Mouse (Mus musculus) T-cell, adult 66 days (primary cell): ENCODE measurements around the gene Panx2. TPM values are rescaled to one million over a fixed set of nuclear protein-coding genes. Genes with fewer than 3 reads are reported as not detected.

ENCODE experiments used
- total RNA-seq, 2 experiments: library from RNA; stranded (reverse); gene quantifications; 3 replicates in 1 of 2; 4 replicates in 1 of 2; pipeline ENCODE4 v1.2.4; 2023

The Panx2 gene
- not detected for total RNA-seq

DNA sequence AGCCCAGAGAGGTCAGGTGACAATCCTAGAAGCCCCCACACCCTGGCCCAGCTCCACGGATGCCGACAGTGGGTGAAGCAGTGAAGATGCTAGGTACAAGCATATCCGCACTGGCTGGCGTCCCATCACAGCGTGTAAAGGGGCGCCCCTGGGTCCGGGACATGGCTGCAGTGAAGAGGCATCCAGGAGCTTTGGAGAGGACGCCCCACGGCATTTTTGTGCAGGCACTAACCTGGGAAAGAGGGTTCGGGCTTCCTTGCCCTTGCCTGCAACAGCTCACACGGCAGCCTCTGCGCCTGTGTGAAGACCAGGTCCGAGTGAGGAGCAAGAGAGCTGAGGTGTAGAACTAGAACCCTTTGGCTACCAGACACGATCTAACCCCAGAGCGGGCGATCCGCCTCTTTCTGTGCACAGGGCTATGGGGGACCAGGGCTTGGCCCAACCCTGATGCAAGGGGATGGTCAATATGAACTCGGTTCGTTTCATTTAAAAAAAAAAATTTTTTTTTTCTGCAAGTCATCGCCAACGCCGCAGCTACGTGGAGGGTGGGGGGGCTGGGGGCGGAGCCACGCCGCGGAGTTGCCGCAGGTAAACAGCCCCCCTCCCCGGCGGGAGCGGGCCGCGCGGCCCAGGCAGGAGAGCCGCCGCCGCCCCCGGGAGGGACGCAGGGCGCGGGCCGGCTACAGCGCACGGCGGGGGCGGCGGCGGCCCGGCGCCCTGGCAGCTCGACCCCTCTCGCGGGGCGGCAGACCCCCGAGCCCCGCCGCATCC, at the start of gene Panx2:
Panx2 (plus strand) TSS at position 574 of the 771 bp plus-strand sequence.

DNA sequence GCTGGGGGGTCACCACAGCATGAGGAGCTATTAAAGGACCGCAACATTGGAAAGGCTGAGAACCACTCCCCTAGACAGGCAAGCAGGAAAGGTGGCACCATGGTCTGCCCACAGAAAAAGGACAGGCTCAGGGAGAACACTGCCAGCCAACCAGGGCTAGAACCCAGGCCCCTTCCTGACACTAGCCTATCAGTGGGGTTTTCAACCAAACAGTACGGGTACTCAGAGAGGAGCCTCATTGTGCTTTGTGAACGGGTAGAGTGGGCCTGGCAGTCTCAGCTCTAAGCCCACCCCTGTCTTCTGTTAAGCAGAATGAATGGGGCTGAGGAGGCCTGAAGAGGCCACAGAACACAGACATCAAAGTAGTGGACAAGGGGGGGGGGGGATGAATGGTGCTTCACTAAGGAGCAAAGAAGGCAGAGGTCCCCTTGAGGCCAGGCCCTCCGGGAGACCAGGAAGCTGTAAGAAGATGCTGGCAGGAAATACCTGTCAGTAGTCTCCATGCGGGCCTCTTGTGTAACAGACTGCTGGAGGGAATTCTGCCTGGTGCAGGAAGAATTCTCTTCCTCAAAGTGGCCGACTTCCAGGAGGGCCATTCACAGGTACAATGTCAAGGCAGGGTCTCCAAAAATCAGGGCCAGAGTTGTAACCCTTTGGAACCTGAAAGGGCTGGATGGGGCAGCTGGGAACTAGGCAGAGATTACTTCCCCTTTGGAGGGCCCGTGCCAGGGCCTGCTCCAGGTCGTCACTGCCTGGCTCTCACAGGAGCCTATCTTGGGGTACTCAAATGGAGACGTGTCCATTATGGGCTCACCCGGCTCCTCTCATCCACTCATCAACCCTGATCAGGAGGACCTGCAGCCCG, 15.3 kb downstream of the Panx2 start, which contains the start of gene Trabd:
Trabd (plus strand) TSS at position 512 of the 865 bp plus-strand sequence.

DNA sequence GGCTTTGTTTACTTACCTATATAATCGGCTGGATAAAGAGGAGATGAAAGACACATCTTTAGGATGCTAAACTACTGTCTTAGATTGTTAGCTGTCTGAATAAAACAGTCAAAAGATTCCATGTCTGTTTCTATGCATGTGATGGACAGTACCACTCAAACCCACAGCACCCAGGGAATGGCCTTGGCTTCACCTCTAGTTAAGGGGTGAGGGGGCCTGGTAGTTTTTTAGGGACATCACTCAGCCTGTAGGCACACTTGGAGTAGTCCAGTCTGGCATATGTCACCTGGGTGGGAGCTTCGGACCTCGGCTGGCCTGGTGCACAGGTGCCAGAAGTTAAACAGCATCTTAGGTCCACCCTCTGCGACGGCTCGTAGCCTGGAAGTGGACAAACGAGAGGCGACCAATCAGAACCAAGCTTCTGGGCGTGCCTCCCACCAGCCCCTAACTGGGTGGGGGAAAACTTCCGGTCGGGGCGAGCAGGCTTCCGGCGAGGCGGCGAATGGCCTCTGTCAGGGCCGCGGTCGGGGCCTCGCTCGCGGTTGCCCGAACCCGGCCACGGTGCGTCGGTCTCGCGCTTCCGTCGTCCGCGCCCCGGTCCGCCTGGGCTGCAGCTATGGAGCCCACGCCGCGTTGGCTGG, 29.2 kb downstream of the Panx2 start, which contains the start of gene Selenoo:
Selenoo (plus strand) TSS at position 478 of the 641 bp plus-strand sequence.

DNA sequence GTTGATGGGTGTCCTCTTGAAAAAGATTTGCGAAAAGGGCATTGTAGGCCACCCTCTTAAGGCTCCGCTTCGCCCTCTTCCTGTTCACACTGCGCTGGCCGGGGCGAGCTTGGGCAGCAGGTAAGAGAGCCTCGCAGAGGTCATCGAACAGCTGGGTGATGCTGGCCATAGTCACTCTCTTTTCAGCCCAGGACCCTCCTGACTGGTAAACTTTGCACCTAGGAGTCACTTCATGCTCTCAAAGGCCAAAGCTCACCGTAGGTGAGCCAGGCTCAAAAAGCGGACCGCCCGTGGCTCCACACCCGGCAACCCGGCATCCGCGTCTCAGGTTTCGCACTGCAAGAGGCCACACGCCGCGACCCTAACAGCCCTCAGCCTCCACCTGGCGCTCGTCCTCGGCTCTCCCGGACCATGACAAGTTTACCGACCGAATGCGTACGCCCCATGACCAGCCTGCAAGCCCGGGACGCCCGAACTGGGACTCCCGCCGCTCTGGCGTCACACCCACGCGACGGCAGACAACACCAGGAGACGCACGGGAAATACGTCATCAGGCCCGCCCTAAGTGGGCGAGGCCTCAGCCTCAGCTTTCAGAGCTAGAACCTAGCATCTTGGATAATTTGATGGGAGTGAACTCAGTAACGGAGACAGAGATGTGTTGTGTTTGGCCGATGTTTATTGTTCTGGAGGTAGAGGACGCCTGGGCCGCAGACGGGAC, 63.3 kb downstream of the Panx2 start, which contains the start of gene Tubgcp6:
Tubgcp6 (minus strand) TSS at position 464 of the 718 bp plus-strand sequence.

Other genes with a start within 250 kb of the Panx2 start
- 10 to 100 TPM; 21.5 to 22.8 TPM for gene Alg12, start 240.4 kb upstream of the Panx2 start, total RNA-seq
- gene Creld2, start 240.1 kb upstream of the Panx2 start, total RNA-seq: 10 to 100 TPM; 26.7 to 29.3 TPM
- gene Pim3, start 197.5 kb upstream of the Panx2 start, total RNA-seq: 10 to 100 TPM; 50.3 to 65.8 TPM
- gene Ttll8, start 105.3 kb upstream of the Panx2 start, total RNA-seq: not detected
- gene Mlc1, start 80.7 kb upstream of the Panx2 start, total RNA-seq: not detected
- gene Mov10l1, start 76.8 kb upstream of the Panx2 start, total RNA-seq: not detected
- gene Trabd, start 15.4 kb downstream of the Panx2 start, total RNA-seq: 10 to 100 TPM; 49.9 to 50.7 TPM
- gene Selenoo, start 29.4 kb downstream of the Panx2 start, total RNA-seq: 10 to 100 TPM; 25.4 to 26.9 TPM
- gene Tubgcp6, start 63.4 kb downstream of the Panx2 start, total RNA-seq: 10 to 100 TPM; 39.6 to 44.1 TPM
- gene Hdac10, start 69.0 kb downstream of the Panx2 start, total RNA-seq: 10 to 100 TPM; 23.1 to 23.6 TPM
- 1 to 10 TPM; 1.9 to 2.6 TPM for gene Mapk12, start 81.0 kb downstream of the Panx2 start, total RNA-seq
- 10 to 100 TPM; 20.9 to 25.3 TPM for gene Mapk11, start 89.9 kb downstream of the Panx2 start, total RNA-seq
- 1 to 10 TPM; 1.5 to 2.3 TPM for gene Plxnb2, start 121.1 kb downstream of the Panx2 start, total RNA-seq
- gene Dennd6b, start 136.8 kb downstream of the Panx2 start, total RNA-seq: 10 to 100 TPM; 21.4 to 24.4 TPM
- 10 to 100 TPM; 41.2 to 45.4 TPM for gene Ppp6r2, start 151.8 kb downstream of the Panx2 start, total RNA-seq